Mouse (Mus musculus): ENCODE data around the gene Zc3h7b. TPM values are rescaled to one million over a fixed set of nuclear protein-coding genes. Genes with fewer than 3 reads are reported as not detected.
A peak's percentile ranks its signal among the peaks of the same experiment; 100 is the strongest.

Gene Zc3h7b
- polyA plus RNA-seq, 1 experiment from 2014 or later = 26.6 TPM

GRCm38 (mm10) chr15:81719139-81719531 lies 25.7 kb upstream of the Zc3h7b start:
- Histone ChIP-seq H3K4me2 (ENCODE audit: low read length) (no peak overlapping the region), H3K27me3 (ENCODE audit: control insufficient read depth, insufficient read depth, low read length) (no peaks in the 10 kb centered on the region), H3K4me1 (ENCODE audit: control insufficient read depth in 2 of 2, insufficient read depth in 2 of 2, low read length in 2 of 2) (no peaks in the 10 kb centered on the region), H3K36me3 (ENCODE audit: control insufficient read depth, insufficient read depth, low read length) (peaks cover 94% of the 10 kb centered on the region), H3K9me3 (ENCODE audit: control insufficient read depth, low read length) (no peaks in the 10 kb centered on the region), H3K9ac (ENCODE audit: low read length) (no peak overlapping the region), H3K4me3 (ENCODE audit: control insufficient read depth in 1 of 2, insufficient read depth in 1 of 2, low read depth in 1 of 2, low read length in 2 of 2) (no peak overlapping the region), H3K27ac (replicated peaks in 1 of 2; ENCODE audit: control insufficient read depth in 1 of 2, insufficient read depth in 1 of 2, low read depth in 2 of 2, low read length in 2 of 2) (no peak overlapping the region)
- WGBS = 90% methylated on average over 6 of the region's 6 CpGs
- no peak for ATAC-seq (ENCODE audit: insufficient number of reproducible peaks, insufficient read depth, low FRiP score, low read depth)

- WGBS = 94% methylated on average over 5 of the region's 5 CpGs
- ATAC-seq (ENCODE audit: insufficient number of reproducible peaks, insufficient read depth, low FRiP score, low read depth) = no peak
- H3K9me3 ChIP-seq (ENCODE audit: control insufficient read depth, low read length) = no peaks in the 10 kb centered on the region
- H3K36me3 ChIP-seq (ENCODE audit: control insufficient read depth, insufficient read depth, low read length) = peaks cover 84% of the 10 kb centered on the region
- 0 out of 4 replicates have a peak, but pooled peaks cover 0 to under 1% of the 10 kb centered on the region in 2 experiments for H3K4me1 ChIP-seq (ENCODE audit: control insufficient read depth in 2 of 2, insufficient read depth in 2 of 2, low read length in 2 of 2)
- H3K27me3 ChIP-seq (ENCODE audit: control insufficient read depth, insufficient read depth, low read length) = no peaks in the 10 kb centered on the region
- H3K4me3 ChIP-seq (ENCODE audit: control insufficient read depth in 1 of 2, insufficient read depth in 1 of 2, low read depth in 1 of 2, low read length in 2 of 2) = no peak overlapping the region
- no peak overlapping the region for H3K27ac ChIP-seq (replicated peaks in 1 of 2; ENCODE audit: control insufficient read depth in 1 of 2, insufficient read depth in 1 of 2, low read depth in 2 of 2, low read length in 2 of 2)
- H3K4me2 ChIP-seq (ENCODE audit: low read length) = no peak overlapping the region
- H3K9ac ChIP-seq (ENCODE audit: low read length) = no peak overlapping the region
These were observed 22.5 kb upstream of the Zc3h7b start for GRCm38 (mm10) chr15:81722361-81722760.

GRCm38 (mm10) chr15:81723653-81724052 lies 21.2 kb upstream of the Zc3h7b start:
- Histone ChIP-seq H3K4me1 (ENCODE audit: control insufficient read depth in 2 of 2, insufficient read depth in 2 of 2, low read length in 2 of 2) (peaks cover 0 to 13% of the 10 kb centered on the region in 2 experiments; a peak in 2 of 4 replicates), H3K4me2 (ENCODE audit: low read length) (no peak overlapping the region), H3K27ac (replicated peaks in 1 of 2; ENCODE audit: control insufficient read depth in 1 of 2, insufficient read depth in 1 of 2, low read depth in 2 of 2, low read length in 2 of 2) (no peak overlapping the region), H3K27me3 (ENCODE audit: control insufficient read depth, insufficient read depth, low read length) (no peaks in the 10 kb centered on the region), H3K9me3 (ENCODE audit: control insufficient read depth, low read length) (no peaks in the 10 kb centered on the region), H3K4me3 (ENCODE audit: control insufficient read depth in 1 of 2, insufficient read depth in 1 of 2, low read depth in 1 of 2, low read length in 2 of 2) (no peak overlapping the region), H3K9ac (ENCODE audit: low read length) (no peak overlapping the region), H3K36me3 (ENCODE audit: control insufficient read depth, insufficient read depth, low read length) (peaks cover 71% of the 10 kb centered on the region)
- no peak for ATAC-seq (ENCODE audit: insufficient number of reproducible peaks, insufficient read depth, low FRiP score, low read depth)
- 95% methylated on average over 11 of the region's 11 CpGs for WGBS

GRCm38 (mm10) chr15:81725965-81726364 lies 18.9 kb upstream of the Zc3h7b start:
- Histone ChIP-seq H3K36me3 (ENCODE audit: control insufficient read depth, insufficient read depth, low read length) (peaks cover 48% of the 10 kb centered on the region), H3K27ac (replicated peaks in 1 of 2; ENCODE audit: control insufficient read depth in 1 of 2, insufficient read depth in 1 of 2, low read depth in 2 of 2, low read length in 2 of 2) (no peak overlapping the region), H3K4me3 (ENCODE audit: control insufficient read depth in 1 of 2, insufficient read depth in 1 of 2, low read depth in 1 of 2, low read length in 2 of 2) (no peak overlapping the region), H3K4me2 (ENCODE audit: low read length) (no peak overlapping the region), H3K27me3 (ENCODE audit: control insufficient read depth, insufficient read depth, low read length) (no peaks in the 10 kb centered on the region), H3K4me1 (ENCODE audit: control insufficient read depth in 2 of 2, insufficient read depth in 2 of 2, low read length in 2 of 2) (peaks cover 0 to 17% of the 10 kb centered on the region in 2 experiments; a peak in 2 of 4 replicates), H3K9ac (ENCODE audit: low read length) (no peak overlapping the region), H3K9me3 (ENCODE audit: control insufficient read depth, low read length) (no peaks in the 10 kb centered on the region)
- ATAC-seq (ENCODE audit: insufficient number of reproducible peaks, insufficient read depth, low FRiP score, low read depth) = no peak
- WGBS = 95% methylated on average over 8 of the region's 8 CpGs

DNA sequence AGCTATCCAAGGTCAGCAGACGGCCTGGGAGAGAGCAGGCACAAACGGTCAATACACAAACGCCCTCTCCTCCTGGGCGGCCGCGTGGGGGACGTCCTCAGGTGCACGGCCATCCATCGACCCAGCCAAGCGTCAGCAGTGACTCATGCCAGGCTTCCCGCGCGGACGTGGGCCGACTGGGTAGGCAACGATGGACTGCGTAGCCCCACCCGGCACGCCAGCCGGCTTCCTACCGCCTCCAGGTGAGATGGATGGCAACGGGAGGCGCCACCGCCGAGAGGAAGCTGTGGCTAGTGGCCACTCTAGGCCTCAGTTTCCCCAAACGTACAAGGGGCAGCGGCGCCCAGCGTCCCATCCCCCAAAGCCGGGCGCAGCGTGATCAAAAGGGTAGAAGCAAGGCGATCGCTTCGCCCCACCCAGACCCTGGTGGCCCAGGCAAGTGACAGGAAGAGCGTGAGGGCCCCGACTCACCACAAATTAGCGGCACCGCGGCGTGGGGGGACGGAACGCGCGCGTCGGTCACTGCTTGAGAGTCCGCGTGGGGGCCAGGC lies 15.5 kb upstream of the Zc3h7b start:
- Histone ChIP-seq H3K9ac (ENCODE audit: low read length) (peak overlapping the region; percentile 93), H3K36me3 (ENCODE audit: control insufficient read depth, insufficient read depth, low read length) (peaks cover 15% of the 10 kb centered on the region), H3K4me2 (ENCODE audit: low read length) (peak overlapping the region; percentile 90), H3K4me1 (ENCODE audit: control insufficient read depth in 2 of 2, insufficient read depth in 2 of 2, low read length in 2 of 2) (peaks cover 0 to 17% of the 10 kb centered on the region in 2 experiments; a peak in 2 of 4 replicates), H3K27me3 (ENCODE audit: control insufficient read depth, insufficient read depth, low read length) (no peaks in the 10 kb centered on the region), H3K4me3 (ENCODE audit: control insufficient read depth in 1 of 2, insufficient read depth in 1 of 2, low read depth in 1 of 2, low read length in 2 of 2) (peak overlapping the region; percentile 69 to 92), H3K27ac (replicated peaks in 1 of 2; ENCODE audit: control insufficient read depth in 1 of 2, insufficient read depth in 1 of 2, low read depth in 2 of 2, low read length in 2 of 2) (peak overlapping the region; percentile 6 to 70), H3K9me3 (ENCODE audit: control insufficient read depth, low read length) (no peaks in the 10 kb centered on the region)
- under 1% methylated on average over 49 of the region's 49 CpGs for WGBS
- no peak for ATAC-seq (ENCODE audit: insufficient number of reproducible peaks, insufficient read depth, low FRiP score, low read depth)

- H3K27me3 ChIP-seq (ENCODE audit: control insufficient read depth, insufficient read depth, low read length) = no peaks in the 10 kb centered on the region
- ATAC-seq (ENCODE audit: insufficient number of reproducible peaks, insufficient read depth, low FRiP score, low read depth) = peak; percentile 98
- H3K4me3 ChIP-seq (ENCODE audit: control insufficient read depth in 1 of 2, insufficient read depth in 1 of 2, low read depth in 1 of 2, low read length in 2 of 2) = peak overlapping the region; percentile 69 to 92
- peak overlapping the region; percentile 6 to 70 for H3K27ac ChIP-seq (replicated peaks in 1 of 2; ENCODE audit: control insufficient read depth in 1 of 2, insufficient read depth in 1 of 2, low read depth in 2 of 2, low read length in 2 of 2)
- H3K4me2 ChIP-seq (ENCODE audit: low read length) = peak overlapping the region; percentile 90
- 5% methylated on average over 41 of the region's 41 CpGs for WGBS
- H3K9ac ChIP-seq (ENCODE audit: low read length) = peak overlapping the region; percentile 93
- no peaks in the 10 kb centered on the region for H3K9me3 ChIP-seq (ENCODE audit: control insufficient read depth, low read length)
- peaks cover 11% of the 10 kb centered on the region for H3K36me3 ChIP-seq (ENCODE audit: control insufficient read depth, insufficient read depth, low read length)
- peaks cover 0 to 17% of the 10 kb centered on the region in 2 experiments; a peak in 2 of 4 replicates for H3K4me1 ChIP-seq (ENCODE audit: control insufficient read depth in 2 of 2, insufficient read depth in 2 of 2, low read length in 2 of 2)
These were observed 14.8 kb upstream of the Zc3h7b start for GRCm38 (mm10) chr15:81729792-81730635.

- no peak for ATAC-seq (ENCODE audit: insufficient number of reproducible peaks, insufficient read depth, low FRiP score, low read depth)
- no peaks in the 10 kb centered on the region for H3K27me3 ChIP-seq (ENCODE audit: control insufficient read depth, insufficient read depth, low read length)
These were observed 9.8 kb upstream of the Zc3h7b start for GRCm38 (mm10) chr15:81735075-81735474.

More at GRCm38 (mm10) chr15:81735075-81735474, 9.8 kb upstream of the Zc3h7b start:
- H3K9ac ChIP-seq (ENCODE audit: low read length) = no peak overlapping the region
- 45% methylated on average over 3 of the region's 3 CpGs for WGBS
- no peaks in the 10 kb centered on the region for H3K4me1 ChIP-seq (ENCODE audit: control insufficient read depth in 2 of 2, insufficient read depth in 2 of 2, low read length in 2 of 2)
- no peak overlapping the region for H3K27ac ChIP-seq (replicated peaks in 1 of 2; ENCODE audit: control insufficient read depth in 1 of 2, insufficient read depth in 1 of 2, low read depth in 2 of 2, low read length in 2 of 2)
- H3K4me2 ChIP-seq (ENCODE audit: low read length) = no peak overlapping the region
- H3K4me3 ChIP-seq (ENCODE audit: control insufficient read depth in 1 of 2, insufficient read depth in 1 of 2, low read depth in 1 of 2, low read length in 2 of 2) = no peak overlapping the region
- H3K36me3 ChIP-seq (ENCODE audit: control insufficient read depth, insufficient read depth, low read length) = no peaks in the 10 kb centered on the region
- H3K9me3 ChIP-seq (ENCODE audit: control insufficient read depth, low read length) = no peaks in the 10 kb centered on the region
